11 mouse cellular contexts compared by ENCODE assay signal in the genomic region with DNA sequence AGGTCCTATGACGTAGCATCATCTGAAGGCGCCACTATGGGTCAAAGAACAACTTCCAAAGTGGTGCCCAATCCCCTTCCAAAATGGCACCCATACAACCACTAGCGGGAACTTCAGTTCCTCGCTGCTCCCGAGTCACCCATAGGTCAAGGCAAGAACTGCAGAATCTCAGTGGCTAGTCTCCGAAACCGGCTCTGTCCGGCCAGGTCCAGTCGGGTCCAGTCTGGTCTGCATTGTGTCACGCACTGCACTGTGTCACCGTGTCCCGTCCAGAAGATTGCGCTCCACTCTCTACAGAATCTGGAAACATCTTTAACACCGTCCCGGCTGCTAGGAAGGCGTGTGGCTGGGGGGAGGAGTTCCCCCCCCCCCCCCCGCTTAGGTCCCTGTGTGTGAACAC.
"Had no signal": no experiment of that assay in that cellular context is flagged by ENCODE, and none has a peak within 500 bp of the region (broad histone marks: within the 10 kb centered on the region; RNA-seq: fewer than 3 reads in every experiment).

No protein-coding gene starts in this region.

- DNase-seq: kidney, postnatal 10 days; lung, embryonic 14.5 days; lung, postnatal 14 days; midbrain, embryonic 14.5 days; right cerebral cortex, adult 18-20 months; right cerebral cortex, postnatal 25 days; thymus, postnatal 36 days had no signal

- H3K36me3 ChIP-seq: limb, embryonic 15.5 days; liver, embryonic 15.5 days; neural tube, embryonic 15.5 days had no signal

- H3K27ac ChIP-seq: limb, embryonic 15.5 days; liver, embryonic 15.5 days; neural tube, embryonic 15.5 days had no signal

- H3K4me2 ChIP-seq: limb, embryonic 15.5 days; liver, embryonic 15.5 days; lung, embryonic 14.5 days; neural tube, embryonic 15.5 days had no signal

- H3K9ac ChIP-seq: limb, embryonic 15.5 days; liver, embryonic 15.5 days; lung, embryonic 14.5 days; neural tube, embryonic 15.5 days had no signal

- H3K4me3 ChIP-seq: limb, embryonic 15.5 days; liver, embryonic 15.5 days; myocyte; neural tube, embryonic 15.5 days had no signal

- H3K9me3 ChIP-seq: limb, embryonic 15.5 days; liver, embryonic 15.5 days; neural tube, embryonic 15.5 days had no signal

- H3K4me1 ChIP-seq: neural tube, embryonic 15.5 days had no signal

- H3K27me3 ChIP-seq: limb, embryonic 15.5 days; neural tube, embryonic 15.5 days had no signal
